Mouse (Mus musculus) ES-Bruce4 (cell line): Measurements from ENCODE around the gene Qtrt2.

Experiments
- CTCF ChIP-seq: IDR thresholded peaks from one replicate; pipeline ENCODE4 v1.8.1; 2011; ENCODE audit warnings: low read depth, low read length
- EP300 ChIP-seq: IDR thresholded peaks from 2 replicates; pipeline ENCODE4 v1.6.1; 2011; ENCODE audit warnings: low read depth, low read length; ENCODE audit not compliant: insufficient read depth

DNA sequence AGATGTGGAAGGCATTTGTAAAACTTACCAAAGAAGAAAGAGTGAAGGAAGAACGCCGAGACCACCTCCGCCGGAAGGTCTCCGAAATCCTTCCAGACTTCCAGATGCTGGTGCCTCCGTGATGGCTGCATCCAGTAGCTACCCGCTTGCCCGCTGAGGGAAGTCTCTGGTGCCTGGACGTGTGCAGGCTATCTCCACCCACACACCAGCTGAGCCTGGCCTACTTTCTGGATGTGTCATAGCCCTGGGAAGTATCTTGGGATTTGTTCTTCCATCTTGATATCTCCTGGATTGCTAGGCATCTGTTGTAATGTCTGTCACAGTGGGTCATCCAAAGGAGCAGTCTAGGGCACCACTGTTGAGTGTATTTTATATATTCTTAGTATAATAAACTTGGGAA, 36.7 kb upstream of the Qtrt2 start:
- TF ChIP-seq CTCF (no peak), EP300 (no peak)
